Mouse (Mus musculus): ENCODE measurements around the gene Ifrd1.

Gene Ifrd1

GRCm38 (mm10) chr12:40243821-40244221, 4.5 kb downstream of the Ifrd1 start:
- DNase-seq (ENCODE audit: low read depth, low spot score): no peak

DNA sequence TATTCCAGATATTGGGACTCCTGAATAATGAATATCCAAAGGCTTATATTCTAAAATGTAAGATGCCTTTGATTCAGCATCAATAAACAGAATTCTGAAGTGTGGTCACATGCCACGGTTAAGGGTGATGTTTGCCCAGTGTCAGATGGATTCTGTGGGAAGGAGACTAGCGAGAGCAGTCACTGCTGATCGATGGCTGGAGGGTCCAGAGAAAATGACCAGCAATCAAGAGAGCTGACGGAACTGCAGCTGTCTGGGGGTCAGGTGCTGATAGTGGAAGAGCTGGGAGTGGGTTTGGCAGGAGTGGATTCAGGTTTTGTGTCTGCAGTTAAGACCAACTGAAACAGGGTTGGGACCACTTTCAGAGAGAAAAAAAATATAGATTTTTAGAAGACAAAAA, 5.1 kb downstream of the Ifrd1 start:
- no peak for DNase-seq (ENCODE audit: low read depth, low spot score)

- no peak for DNase-seq (ENCODE audit: low read depth, low spot score)
Observed at GRCm38 (mm10) chr12:40239161-40239560, 9.1 kb downstream of the Ifrd1 start.

DNA sequence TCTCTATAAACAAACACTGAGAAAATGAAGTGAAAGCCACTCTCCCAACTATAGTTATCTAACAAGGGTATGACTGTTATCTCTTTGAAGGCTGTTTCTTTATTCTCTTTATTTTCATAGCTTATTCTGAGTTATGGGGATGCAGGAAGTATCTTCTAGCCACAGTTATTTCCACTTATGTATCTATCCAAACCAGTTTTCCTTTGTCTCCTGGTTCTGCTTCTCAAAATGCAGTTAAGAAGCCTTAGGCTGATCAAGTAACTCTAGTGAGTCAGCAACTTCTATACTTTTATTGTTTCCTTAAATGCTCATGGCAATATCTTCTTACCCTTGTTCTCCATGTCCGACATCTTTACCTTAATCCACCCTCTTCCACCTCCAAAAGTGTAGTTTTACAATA, 16.1 kb downstream of the Ifrd1 start:
- no peak for DNase-seq (ENCODE audit: low read depth, low spot score)

DNA sequence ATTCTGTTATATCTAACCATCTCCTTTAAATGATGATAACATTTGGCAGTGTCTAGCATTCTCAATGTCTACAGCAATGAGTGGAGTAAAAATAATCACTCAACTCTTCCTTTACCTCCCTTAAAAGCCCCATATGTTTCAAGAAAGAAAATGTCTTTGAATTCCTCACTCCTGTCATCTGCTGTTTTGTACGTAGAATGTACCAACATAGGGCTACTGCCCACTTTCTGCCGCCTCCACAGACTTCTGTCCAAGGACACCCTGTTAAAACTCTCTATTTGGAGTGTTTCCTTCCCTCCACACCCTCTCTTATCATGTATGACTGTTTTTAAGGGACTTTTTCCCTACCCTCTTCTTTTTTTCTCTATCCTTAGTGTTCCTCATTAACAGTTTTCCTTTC, 16.7 kb downstream of the Ifrd1 start:
- no peak for DNase-seq (ENCODE audit: low read depth, low spot score)

- DNase-seq (ENCODE audit: low read depth, low spot score): no peak
Observed at GRCm38 (mm10) chr12:40224171-40224880, 24.0 kb downstream of the Ifrd1 start.

- no peak for DNase-seq (ENCODE audit: low read depth, low spot score)
Observed at GRCm38 (mm10) chr12:40223676-40224075, 24.6 kb downstream of the Ifrd1 start.

GRCm38 (mm10) chr12:40223082-40223619, 25.2 kb downstream of the Ifrd1 start:
- peak; percentile 99 for DNase-seq (ENCODE audit: low read depth, low spot score)

- peak; percentile 96 for DNase-seq (ENCODE audit: low read depth, low spot score)
Observed at GRCm38 (mm10) chr12:40222251-40223081, 25.8 kb downstream of the Ifrd1 start.

DNA sequence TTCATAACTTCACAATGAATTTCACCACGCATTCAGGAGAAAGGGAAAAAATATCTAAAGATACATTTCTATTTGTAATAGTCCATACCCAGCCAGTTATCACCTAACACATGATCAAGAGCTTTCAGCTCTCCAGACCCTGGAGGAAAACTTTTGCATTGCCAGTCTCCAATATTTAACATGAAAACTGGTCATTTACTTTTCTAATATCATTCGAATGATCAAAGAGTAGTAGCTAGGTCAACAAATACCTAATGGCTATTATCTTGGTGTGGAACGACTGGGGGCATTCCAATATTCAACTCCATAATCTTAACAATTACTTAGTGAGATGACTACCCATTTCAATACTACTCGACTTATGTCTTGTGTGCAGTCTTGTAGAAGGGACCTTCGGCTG, 26.7 kb downstream of the Ifrd1 start:
- DNase-seq (ENCODE audit: low read depth, low spot score): no peak

- no peak for DNase-seq (ENCODE audit: low read depth, low spot score)
Observed at GRCm38 (mm10) chr12:40220896-40221295, 27.4 kb downstream of the Ifrd1 start.

GRCm38 (mm10) chr12:40220001-40220570, 28.2 kb downstream of the Ifrd1 start:
- no peak for DNase-seq (ENCODE audit: low read depth, low spot score)

DNA sequence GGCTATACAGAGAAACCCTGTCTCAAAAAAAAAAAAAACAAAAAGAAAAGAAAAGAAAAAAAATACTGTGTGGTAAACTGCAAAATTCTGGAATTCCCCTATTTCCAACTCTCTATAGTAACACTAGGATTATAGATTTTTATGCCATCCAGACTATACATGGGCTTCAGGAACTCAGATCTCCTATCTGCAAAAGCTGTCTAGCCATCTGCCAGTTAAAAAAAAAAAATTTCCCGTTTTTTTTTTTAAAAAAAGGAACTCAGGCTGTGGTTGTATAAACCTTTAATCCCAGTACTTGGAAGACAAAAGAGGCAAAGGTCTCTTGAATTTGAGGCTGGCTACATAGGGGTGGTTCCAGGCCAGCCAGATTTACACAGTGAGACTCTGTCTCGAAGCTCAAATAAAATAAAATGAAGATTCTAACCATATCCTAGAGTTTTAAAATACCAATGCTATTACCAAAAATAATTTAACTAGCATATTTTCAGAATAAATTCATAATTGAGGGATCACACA, 29.8 kb downstream of the Ifrd1 start:
- no peak for DNase-seq (ENCODE audit: low read depth, low spot score)

DNA sequence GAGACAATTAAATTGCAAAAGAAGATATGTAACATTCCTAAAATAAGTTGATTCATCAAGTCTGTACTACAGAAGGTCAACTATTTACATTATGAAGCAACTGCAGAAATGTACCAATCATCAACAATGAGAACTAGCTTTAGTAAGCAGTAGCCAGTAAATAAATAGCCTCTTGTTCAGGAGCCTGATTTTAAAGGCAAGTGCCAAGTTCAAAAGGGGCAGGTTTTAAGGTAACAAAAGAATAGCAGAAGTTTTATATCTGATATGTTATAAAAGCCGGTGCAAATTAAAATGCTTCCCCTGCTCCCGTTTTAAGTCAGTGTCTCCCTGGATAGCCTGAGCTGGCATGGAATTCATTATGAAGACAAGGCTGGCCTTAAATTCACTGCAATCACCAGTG, 30.5 kb downstream of the Ifrd1 start:
- DNase-seq (ENCODE audit: low read depth, low spot score): no peak

GRCm38 (mm10) chr12:40214888-40215876, 33.1 kb downstream of the Ifrd1 start:
- no peak for DNase-seq (ENCODE audit: low read depth, low spot score)

DNA sequence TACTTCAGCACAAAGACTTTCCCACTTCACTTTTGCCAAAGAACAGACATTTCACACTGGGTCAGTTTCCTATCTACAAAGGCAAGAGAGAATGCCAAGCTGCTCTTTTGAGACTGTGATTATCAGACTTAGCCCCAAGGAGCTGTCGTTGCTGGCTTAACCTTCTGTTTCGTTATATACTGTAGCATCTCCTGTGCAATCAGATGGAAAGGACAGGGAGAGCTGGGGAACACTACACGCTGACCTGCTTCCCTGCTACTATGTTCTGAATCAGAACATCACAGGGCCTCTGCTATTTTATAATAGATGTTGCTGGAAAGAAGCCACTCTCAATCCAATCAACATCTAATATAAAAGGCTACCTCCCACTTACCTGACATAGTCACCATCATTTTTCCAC, 39.3 kb downstream of the Ifrd1 start:
- DNase-seq (ENCODE audit: low read depth, low spot score): no peak

DNA sequence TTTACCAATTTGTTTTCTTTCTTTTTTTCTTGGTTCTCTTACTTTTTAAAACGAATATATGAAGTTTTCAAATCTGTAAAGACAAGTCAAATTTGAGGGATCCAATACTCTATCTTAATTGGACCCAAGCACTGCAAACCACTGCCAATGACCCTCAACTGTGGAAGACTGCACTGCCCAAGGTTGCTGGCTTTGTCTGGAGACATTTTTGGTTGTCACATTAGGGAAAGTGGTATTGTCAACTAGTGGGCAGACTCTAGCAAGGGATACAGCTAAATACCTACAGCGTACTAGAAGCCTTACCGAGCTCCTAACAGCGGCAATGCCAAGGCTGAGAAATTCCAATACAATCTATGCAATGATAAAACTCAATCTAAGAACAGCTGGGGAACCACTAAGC, 40.4 kb downstream of the Ifrd1 start:
- no peak for DNase-seq (ENCODE audit: low read depth, low spot score)

GRCm38 (mm10) chr12:40202161-40203035, 45.9 kb downstream of the Ifrd1 start:
- no peak for DNase-seq (ENCODE audit: low read depth, low spot score)

DNA sequence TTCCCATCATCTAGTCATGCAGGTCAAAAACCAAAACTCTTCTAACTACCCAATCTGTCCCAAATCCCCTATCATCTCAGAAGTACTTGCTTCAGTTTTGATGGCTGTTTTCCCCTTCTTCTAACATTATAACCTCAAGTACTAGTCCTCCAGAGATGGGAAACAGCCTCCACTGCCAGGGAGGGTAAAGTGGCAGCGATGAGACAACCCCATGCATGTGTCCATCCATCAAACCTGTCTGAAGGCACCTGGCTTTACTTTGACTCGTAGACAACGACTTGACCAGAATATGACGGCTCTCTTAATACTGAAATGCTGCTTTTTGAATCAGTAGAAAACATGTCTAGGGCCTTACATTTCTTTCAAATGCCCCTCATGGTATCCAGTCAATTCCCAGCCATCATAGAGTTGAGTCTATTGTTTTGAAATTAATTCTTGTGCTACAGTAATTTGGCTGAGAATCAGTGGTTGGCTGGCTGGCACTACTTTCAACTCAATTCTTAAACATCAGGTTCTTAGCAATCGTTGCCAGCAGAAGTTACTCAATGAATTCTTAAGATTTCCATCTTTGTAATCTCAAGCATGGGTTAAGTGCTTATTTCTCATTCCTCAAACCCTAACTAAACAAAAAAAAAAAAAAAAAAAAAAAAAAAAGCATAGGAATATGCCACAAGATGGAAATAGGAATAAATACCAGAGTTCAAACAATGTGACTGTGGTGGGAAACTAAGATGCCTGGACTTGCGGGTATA, 47.6 kb downstream of the Ifrd1 start:
- DNase-seq (ENCODE audit: low read depth, low spot score): no peak
